Mouse (Mus musculus) bone marrow, adult 2 months (tissue): ENCODE data around the gene Slc24a3. TPM values are rescaled to one million over a fixed set of nuclear protein-coding genes. Genes with fewer than 3 reads are reported as not detected.

Experiments used
- H3K27ac ChIP-seq: fragments of 200-500 bp; 2 replicates; pipeline ENCODE4 v1.5.1; 2012; ENCODE audit warnings: low read depth, mild to moderate bottlenecking, control low read depth, inconsistent platforms, low read length; ENCODE audit not compliant: control insufficient read depth, poor library complexity, insufficient read depth
- H3K4me1 ChIP-seq: fragments of 200-500 bp; 2 replicates; pipeline ENCODE4 v1.6.1; 2011; ENCODE audit warnings: low read length; ENCODE audit not compliant: control insufficient read depth, insufficient read depth
- H3K4me3 ChIP-seq: fragments of 200-500 bp; replicated peaks from 2 replicates; pipeline ENCODE3; 2011; ENCODE audit warnings: mild to moderate bottlenecking, low read depth, low read length, control low read depth; ENCODE audit not compliant: control insufficient read depth
- CTCF ChIP-seq: fragments of 200-500 bp; IDR thresholded peaks from 2 replicates; pipeline ENCODE4 v1.5.1; 2011; ENCODE audit warnings: low read length, control low read depth; ENCODE audit not compliant: control insufficient read depth, insufficient read depth
- POLR2A ChIP-seq: fragments of 200-500 bp; IDR thresholded peaks from 2 replicates; pipeline ENCODE4 v1.6.1; 2011; ENCODE audit warnings: low read depth, mild to moderate bottlenecking, control low read depth, low read length, borderline replicate concordance; ENCODE audit not compliant: control insufficient read depth
- WGBS: fragments of 180-500 bp; shearing (Covaris S2); methylation state at CpG from one replicate; pipeline ENCODE4 v1.1.7; 2018; 5-methylcytosine and 5-hydroxymethylcytosine counted together
- polyA plus RNA-seq: library from polyadenylated mRNA; stranded (reverse); fragments of >200 nt; gene quantifications from 2 replicates; pipeline ENCODE4 v1.2.4, GENCODE M21; 2011; ENCODE audit warnings: low replicate concordance; ENCODE audit not compliant: missing spikeins, insufficient read depth, insufficient read length

Slc24a3 gene
- polyA plus RNA-seq, 1 experiment: 3.2 TPM

DNA sequence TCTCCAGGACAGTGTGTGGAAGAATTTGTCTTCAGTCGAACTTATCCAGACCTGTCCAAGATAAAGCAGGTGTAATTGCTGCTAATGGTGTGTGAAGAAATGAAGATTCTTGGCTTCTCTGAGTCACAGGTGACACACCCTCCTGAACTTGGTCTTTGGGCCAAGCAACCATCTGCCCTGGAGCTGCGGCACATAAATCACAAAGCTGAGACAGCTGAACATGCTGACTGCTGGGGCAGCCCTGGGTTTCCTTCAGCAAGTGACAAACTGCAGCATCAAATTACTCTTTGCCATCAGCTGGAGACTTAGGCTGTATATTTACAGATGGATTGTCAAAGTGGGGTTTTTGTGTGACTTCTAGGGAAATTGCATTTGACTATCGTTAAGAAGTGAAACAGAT is 415.5 kb downstream of the Slc24a3 start:
- 73% methylated on average over 3 of the region's 3 CpGs for WGBS

DNA sequence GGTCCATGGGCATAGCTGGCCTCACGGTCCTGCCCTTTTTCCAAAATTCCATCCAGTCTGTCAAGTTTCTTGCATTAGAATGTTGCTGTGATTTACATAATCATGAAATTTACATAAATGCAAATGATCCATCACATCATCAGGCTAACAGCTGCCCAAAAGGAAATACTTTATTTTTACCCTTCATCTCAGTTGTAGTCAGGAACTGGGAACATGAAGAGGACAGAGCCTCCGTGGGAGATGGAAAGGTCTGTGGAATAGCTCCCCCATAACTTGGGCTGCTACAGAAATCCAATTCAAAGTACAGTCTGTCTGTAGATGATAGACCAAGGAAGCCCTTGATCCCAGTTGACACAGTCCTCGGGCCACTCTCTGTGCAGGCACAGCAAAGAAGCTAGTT is 417.9 kb downstream of the Slc24a3 start:
- 76% methylated on average over 3 of the region's 3 CpGs for WGBS
- Histone ChIP-seq H3K4me1 (no peaks in the 10 kb centered on the region), H3K4me3 (no peak overlapping the region), H3K27ac (no peak overlapping the region)
- TF ChIP-seq CTCF: no peak
- TF ChIP-seq POLR2A: no peak

More for the DNA sequence above, 415.5 kb downstream of the Slc24a3 start:
- TF ChIP-seq CTCF: no peak
- TF ChIP-seq POLR2A: no peak
- no peak overlapping the region for H3K27ac ChIP-seq
- no peak overlapping the region for H3K4me3 ChIP-seq
- H3K4me1 ChIP-seq: no peaks in the 10 kb centered on the region

DNA sequence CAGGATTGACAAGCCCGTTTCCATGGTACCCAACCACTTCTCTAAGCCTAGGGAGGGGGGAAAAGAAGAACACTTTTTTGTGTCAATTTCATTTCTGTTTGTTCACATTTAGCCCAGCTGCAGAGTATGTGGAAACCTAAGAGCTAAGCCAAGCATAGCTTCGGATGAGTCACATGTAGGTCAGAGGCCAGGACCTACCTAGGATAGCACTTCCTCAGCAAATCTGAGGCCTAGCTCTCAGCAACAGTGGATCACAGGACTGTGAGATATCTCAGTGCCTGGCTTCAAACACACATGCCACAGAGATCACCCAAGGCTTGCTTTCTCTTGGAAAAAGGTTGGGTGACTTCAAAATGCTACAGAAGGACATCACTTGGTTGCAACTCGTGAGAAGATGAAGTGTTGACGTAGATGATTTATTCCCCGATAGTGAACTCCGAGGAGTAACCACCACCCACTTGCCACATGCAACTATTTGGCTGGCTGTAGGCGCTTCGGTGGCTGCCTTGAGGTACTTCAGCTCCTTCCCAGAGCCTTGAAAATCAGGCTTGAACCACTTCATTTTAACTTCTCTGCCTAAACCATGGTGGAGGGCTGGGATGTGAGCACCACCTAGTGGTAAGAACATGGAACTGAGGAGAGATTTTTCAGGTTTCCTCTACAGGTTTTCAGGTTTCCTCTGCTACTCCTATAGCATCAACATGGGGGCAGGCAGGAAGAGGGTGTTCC is 420.6 kb downstream of the Slc24a3 start:
- Histone ChIP-seq H3K4me1 (no peaks in the 10 kb centered on the region), H3K27ac (no peak overlapping the region), H3K4me3 (no peak overlapping the region)
- TF ChIP-seq POLR2A (no peak), CTCF (no peak)
- WGBS: 51% methylated on average over 8 of the region's 8 CpGs

DNA sequence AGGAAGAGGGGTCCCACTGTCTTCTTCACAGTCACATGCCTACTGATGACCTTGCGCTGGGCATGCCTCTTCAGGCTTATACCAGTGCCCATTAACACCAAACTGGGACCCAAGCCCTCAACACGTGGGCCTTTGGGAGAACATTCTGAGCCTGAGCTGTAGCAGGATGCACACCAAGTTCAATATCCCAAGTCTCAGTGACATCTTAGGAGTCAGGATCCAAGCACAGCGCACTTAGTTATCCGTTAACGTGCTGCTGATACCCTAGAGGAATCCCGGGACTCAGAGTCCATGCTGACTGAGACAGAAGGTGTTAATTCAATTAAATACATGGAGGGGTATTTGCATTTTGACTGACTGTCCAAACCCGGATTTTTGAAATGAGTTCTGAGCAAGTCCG is 424.3 kb downstream of the Slc24a3 start:
- H3K4me1 ChIP-seq: no peaks in the 10 kb centered on the region
- no peak overlapping the region for H3K27ac ChIP-seq
- H3K4me3 ChIP-seq: no peak overlapping the region
- TF ChIP-seq POLR2A: no peak
- no peak for TF ChIP-seq CTCF
- 83% methylated on average over 8 of the region's 8 CpGs for WGBS

GRCm38 (mm10) chr2:145593649-145594347 is 426.2 kb downstream of the Slc24a3 start:
- TF ChIP-seq POLR2A: no peak
- TF ChIP-seq CTCF: no peak
- 66% methylated on average over 3 of the region's 3 CpGs for WGBS

DNA sequence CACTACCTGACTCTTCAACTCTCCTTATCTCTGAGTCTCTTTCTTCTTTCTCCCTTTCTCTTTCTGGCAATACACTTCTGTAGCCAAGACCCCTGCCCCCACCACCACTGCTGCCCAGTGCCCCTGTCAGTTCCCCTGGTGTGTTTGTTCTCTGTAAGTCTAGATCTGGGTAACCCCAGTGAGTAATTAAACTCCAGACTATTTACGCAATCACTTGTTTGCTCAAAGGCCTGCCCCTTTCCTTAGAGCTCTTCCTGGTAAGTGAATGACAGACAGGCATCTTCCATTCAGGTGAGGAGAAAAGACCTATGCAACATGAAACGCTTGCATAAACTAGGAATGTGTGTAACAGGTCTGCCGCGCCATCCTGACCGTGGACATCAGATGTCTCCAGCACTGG is 430.3 kb downstream of the Slc24a3 start:
- H3K27ac ChIP-seq: no peak overlapping the region
- H3K4me3 ChIP-seq: no peak overlapping the region
- no peaks in the 10 kb centered on the region for H3K4me1 ChIP-seq
- WGBS: 85% methylated on average over 5 of the region's 5 CpGs
- TF ChIP-seq CTCF (no peak), POLR2A (no peak)

More at GRCm38 (mm10) chr2:145593649-145594347, 426.2 kb downstream of the Slc24a3 start:
- Histone ChIP-seq H3K4me3 (no peak overlapping the region), H3K27ac (no peak overlapping the region), H3K4me1 (no peaks in the 10 kb centered on the region)

- WGBS: 7% methylated on average over 5 of the region's 5 CpGs
- no peaks in the 10 kb centered on the region; the same call in 1 of the 2 replicates for H3K4me1 ChIP-seq
- TF ChIP-seq CTCF (no peak), POLR2A (no peak)
These were observed 440.3 kb downstream of the Slc24a3 start for GRCm38 (mm10) chr2:145607844-145608243.

More at GRCm38 (mm10) chr2:145607844-145608243, 440.3 kb downstream of the Slc24a3 start:
- Histone ChIP-seq H3K27ac (no peak overlapping the region), H3K4me3 (no peak overlapping the region)
